Mouse (Mus musculus): ENCODE data around the gene Atp6v1fnb. TPM values are rescaled to one million over a fixed set of nuclear protein-coding genes. Genes with fewer than 3 reads are reported as not detected.

The Atp6v1fnb gene
- polyA plus RNA-seq, 1 experiment, result not detected

GRCm38 (mm10) chr6:29449858-29450257 is 21.4 kb upstream of the Atp6v1fnb start:
- H3K27ac ChIP-seq (ENCODE audit: insufficient read depth, low read depth, low read length), result no peak overlapping the region
- H3K4me1 ChIP-seq (ENCODE audit: control insufficient read depth, insufficient read depth, low read length), result no peaks in the 10 kb centered on the region
- WGBS, result 41% methylated on average over 4 of the region's 4 CpGs
- TF ChIP-seq CTCF (IDR thresholded peaks at IDR 0.05; ENCODE audit: insufficient read depth, low read depth, low read length) (no peak), POLR2A (IDR thresholded peaks at IDR 0.05; ENCODE audit: insufficient read depth, low read depth, low read length) (no peak)
- no peak overlapping the region for H3K4me3 ChIP-seq (ENCODE audit: insufficient read depth, low read depth, low read length)

- no peak overlapping the region for H3K27ac ChIP-seq (ENCODE audit: insufficient read depth, low read depth, low read length)
- 94% methylated on average over 6 of the region's 6 CpGs for WGBS
- TF ChIP-seq POLR2A (IDR thresholded peaks at IDR 0.05; ENCODE audit: insufficient read depth, low read depth, low read length), result no peak
- no peak for TF ChIP-seq CTCF (IDR thresholded peaks at IDR 0.05; ENCODE audit: insufficient read depth, low read depth, low read length)
- no peaks in the 10 kb centered on the region for H3K4me1 ChIP-seq (ENCODE audit: control insufficient read depth, insufficient read depth, low read length)
- no peak overlapping the region for H3K4me3 ChIP-seq (ENCODE audit: insufficient read depth, low read depth, low read length)
Observed at GRCm38 (mm10) chr6:29450667-29451066, 20.6 kb upstream of the Atp6v1fnb start.

- H3K27ac ChIP-seq (ENCODE audit: insufficient read depth, low read depth, low read length), result no peak overlapping the region
- 53% methylated on average over 7 of the region's 7 CpGs for WGBS
- H3K4me1 ChIP-seq (ENCODE audit: control insufficient read depth, insufficient read depth, low read length), result no peaks in the 10 kb centered on the region
- TF ChIP-seq CTCF (IDR thresholded peaks at IDR 0.05; ENCODE audit: insufficient read depth, low read depth, low read length), result no peak
- TF ChIP-seq POLR2A (IDR thresholded peaks at IDR 0.05; ENCODE audit: insufficient read depth, low read depth, low read length), result no peak
- no peak overlapping the region for H3K4me3 ChIP-seq (ENCODE audit: insufficient read depth, low read depth, low read length)
Observed at GRCm38 (mm10) chr6:29461502-29461901, 9.7 kb upstream of the Atp6v1fnb start.

- Histone ChIP-seq H3K4me3 (ENCODE audit: insufficient read depth, low read depth, low read length) (no peak overlapping the region), H3K4me1 (ENCODE audit: control insufficient read depth, insufficient read depth, low read length) (no peaks in the 10 kb centered on the region), H3K27ac (ENCODE audit: insufficient read depth, low read depth, low read length) (no peak overlapping the region)
- WGBS, result 70% methylated on average over 3 of the region's 3 CpGs
- TF ChIP-seq POLR2A (IDR thresholded peaks at IDR 0.05; ENCODE audit: insufficient read depth, low read depth, low read length) (no peak), CTCF (IDR thresholded peaks at IDR 0.05; ENCODE audit: insufficient read depth, low read depth, low read length) (no peak)
Observed at GRCm38 (mm10) chr6:29463388-29463787, 7.8 kb upstream of the Atp6v1fnb start.

- Histone ChIP-seq H3K4me3 (ENCODE audit: insufficient read depth, low read depth, low read length) (peak within 1 kb of the TSS; percentile 63), H3K27ac (ENCODE audit: insufficient read depth, low read depth, low read length) (peak within 1 kb of the TSS; percentile 58; the same call in 1 of the 2 replicates), H3K4me1 (ENCODE audit: control insufficient read depth, insufficient read depth, low read length) (no peaks in the 10 kb centered on the region)
- TF ChIP-seq CTCF (IDR thresholded peaks at IDR 0.05; ENCODE audit: insufficient read depth, low read depth, low read length) (no peak), POLR2A (IDR thresholded peaks at IDR 0.05; ENCODE audit: insufficient read depth, low read depth, low read length) (peak; percentile 62)
- WGBS, result under 1% methylated on average over 39 of the region's 39 CpGs
Observed at GRCm38 (mm10) chr6:29467583-29468354, 3.5 kb upstream of the Atp6v1fnb start, which contains the start of gene Atp6v1f. Gene Atp6v1f, plus strand, starts transcription at chr6:29467718.

GRCm38 (mm10) chr6:29468851-29469250 is 2.4 kb upstream of the Atp6v1fnb start:
- TF ChIP-seq CTCF (IDR thresholded peaks at IDR 0.05; ENCODE audit: insufficient read depth, low read depth, low read length), result no peak
- no peak for TF ChIP-seq POLR2A (IDR thresholded peaks at IDR 0.05; ENCODE audit: insufficient read depth, low read depth, low read length)
- H3K27ac ChIP-seq (ENCODE audit: insufficient read depth, low read depth, low read length), result no peak overlapping the region
- peaks cover 4% of the 10 kb centered on the region for H3K4me1 ChIP-seq (ENCODE audit: control insufficient read depth, insufficient read depth, low read length)
- H3K4me3 ChIP-seq (ENCODE audit: insufficient read depth, low read depth, low read length), result no peak overlapping the region
- WGBS, result 88% methylated on average over 3 of the region's 3 CpGs

- Histone ChIP-seq H3K4me1 (ENCODE audit: control insufficient read depth, insufficient read depth, low read length) (peaks cover 9% of the 10 kb centered on the region), H3K27ac (ENCODE audit: insufficient read depth, low read depth, low read length) (no peak overlapping the region), H3K4me3 (ENCODE audit: insufficient read depth, low read depth, low read length) (peak overlapping the region; percentile 44)
- TF ChIP-seq POLR2A (IDR thresholded peaks at IDR 0.05; ENCODE audit: insufficient read depth, low read depth, low read length), result 0 out of 2 replicates have a peak, but pooled peaks have one; percentile 25
- TF ChIP-seq CTCF (IDR thresholded peaks at IDR 0.05; ENCODE audit: insufficient read depth, low read depth, low read length), result no peak
- 7% methylated on average over 33 of the region's 33 CpGs for WGBS
Observed at GRCm38 (mm10) chr6:29473941-29474691, 2.9 kb downstream of the Atp6v1fnb start.

GRCm38 (mm10) chr6:29474736-29475135 is 3.5 kb downstream of the Atp6v1fnb start:
- no peak overlapping the region for H3K4me3 ChIP-seq (ENCODE audit: insufficient read depth, low read depth, low read length)
- H3K4me1 ChIP-seq (ENCODE audit: control insufficient read depth, insufficient read depth, low read length), result peaks cover 9% of the 10 kb centered on the region
- WGBS, result 84% methylated on average over 2 of the region's 2 CpGs
- H3K27ac ChIP-seq (ENCODE audit: insufficient read depth, low read depth, low read length), result no peak overlapping the region
- no peak for TF ChIP-seq CTCF (IDR thresholded peaks at IDR 0.05; ENCODE audit: insufficient read depth, low read depth, low read length)
- no peak for TF ChIP-seq POLR2A (IDR thresholded peaks at IDR 0.05; ENCODE audit: insufficient read depth, low read depth, low read length)

- 92% methylated on average over 13 of the region's 13 CpGs for WGBS
Observed at GRCm38 (mm10) chr6:29482691-29483090, 11.5 kb downstream of the Atp6v1fnb start.

More at GRCm38 (mm10) chr6:29482691-29483090, 11.5 kb downstream of the Atp6v1fnb start:
- Histone ChIP-seq H3K4me1 (ENCODE audit: control insufficient read depth, insufficient read depth, low read length) (peaks cover 12% of the 10 kb centered on the region; the same call in 1 of the 2 replicates), H3K4me3 (ENCODE audit: insufficient read depth, low read depth, low read length) (no peak overlapping the region), H3K27ac (ENCODE audit: insufficient read depth, low read depth, low read length) (no peak overlapping the region)
- TF ChIP-seq POLR2A (IDR thresholded peaks at IDR 0.05; ENCODE audit: insufficient read depth, low read depth, low read length), result no peak
- TF ChIP-seq CTCF (IDR thresholded peaks at IDR 0.05; ENCODE audit: insufficient read depth, low read depth, low read length), result no peak
